Mouse (Mus musculus): ENCODE data around the gene Traf3ip1.

GRCm38 (mm10) chr1:91464436-91464835 is 30.0 kb upstream of the Traf3ip1 start:
- no peak for TF ChIP-seq CTCF (IDR thresholded peaks at IDR 0.05 in 2 of 3, conservative IDR thresholded peaks at IDR 0.05 in 1 of 3; ENCODE audit: control insufficient read depth in 1 of 3, insufficient read depth in 1 of 3, low read depth in 2 of 3, low read length in 3 of 3, poor library complexity in 1 of 3, severe bottlenecking in 1 of 3)
- TF ChIP-seq MXI1 (IDR thresholded peaks at IDR 0.05; ENCODE audit: low read depth, low read length): no peak
- TF ChIP-seq TCF12 (IDR thresholded peaks at IDR 0.05; ENCODE audit: low read depth, low read length): no peak
- no peak for TF ChIP-seq GATA1 (IDR thresholded peaks at IDR 0.05; ENCODE audit: low read depth, low read length)
- TF ChIP-seq CHD1 (IDR thresholded peaks at IDR 0.05; ENCODE audit: low read depth, low read length): no peak
- no peak for TF ChIP-seq POLR2A (IDR thresholded peaks at IDR 0.05; ENCODE audit: control insufficient read depth in 1 of 2, insufficient read depth in 1 of 2, low read depth in 1 of 2, low read length in 2 of 2, poor library complexity in 1 of 2)
- no peak for TF ChIP-seq CHD2 (IDR thresholded peaks at IDR 0.05; ENCODE audit: low read length)
- TF ChIP-seq HCFC1 (IDR thresholded peaks at IDR 0.05; ENCODE audit: low read depth, low read length): no peak
- no peak for TF ChIP-seq MEF2A (IDR thresholded peaks at IDR 0.05; ENCODE audit: extremely low read depth, insufficient replicate concordance, low read depth, low read length, poor library complexity, severe bottlenecking)
- no peak for TF ChIP-seq E2F4 (IDR thresholded peaks at IDR 0.05; ENCODE audit: borderline replicate concordance, low read depth, low read length)
- no peak for TF ChIP-seq EP300 (IDR thresholded peaks at IDR 0.05; ENCODE audit: low read depth in 1 of 2, low read length in 2 of 2)

Data from MEL (cell line).